Mouse (Mus musculus): ENCODE measurements around the gene Sqstm1.

GRCm38 (mm10) chr11:50223783-50224662, 13.4 kb upstream of the Sqstm1 start:
- no peak for TF ChIP-seq CTCF (IDR thresholded peaks at IDR 0.05; ENCODE audit: low read depth, low read length)
- TF ChIP-seq POLR2A (IDR thresholded peaks at IDR 0.05; ENCODE audit: extremely low read depth, insufficient read depth, low read length): no peak

Measured in liver, adult 2 months (tissue).